Comparison of ENCODE assay signal across 17 mouse cellular contexts in the genomic region with DNA sequence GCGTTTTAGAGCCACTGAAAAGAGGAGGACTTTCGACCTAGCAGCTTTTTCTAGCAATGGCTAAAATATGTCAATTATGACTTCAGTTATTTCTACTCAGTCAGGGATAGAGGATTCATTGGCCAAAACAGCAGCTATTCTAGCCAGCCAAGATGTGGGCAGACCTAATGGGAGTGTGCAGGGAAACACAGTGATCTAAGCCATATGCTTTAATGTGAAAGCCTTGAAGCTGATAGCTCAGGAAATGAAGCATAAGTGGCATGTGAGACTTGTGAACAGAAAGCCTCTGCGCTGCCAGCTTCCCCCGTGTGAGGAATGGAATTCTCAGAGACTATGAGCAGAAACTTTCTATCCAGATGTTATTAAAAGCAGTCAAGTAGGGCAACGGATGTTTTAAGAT.
DNase-seq lines count a peak whose midpoint lies in the region; ATAC-seq and TF ChIP-seq lines count a peak whose summit lies in the region.
"Had no signal": no experiment of that assay in that cellular context is flagged by ENCODE, and none has a peak within 500 bp of the region (broad histone marks: within the 10 kb centered on the region; RNA-seq: fewer than 3 reads in every experiment).

No protein-coding gene starts in this region.

- TF ChIP-seq EP300 in lung, postnatal 0 days (IDR thresholded peaks at IDR 0.05), result no peak

- H3K9me3 ChIP-seq in lung, embryonic 14.5 days (ENCODE audit: low read depth, low read length), result no peaks in the 10 kb centered on the region
- no peaks in the 10 kb centered on the region for H3K9me3 ChIP-seq in lung, postnatal 0 days (ENCODE audit: low read length)
- no peaks in the 10 kb centered on the region for H3K9me3 ChIP-seq in forebrain, embryonic 16.5 days (ENCODE audit: control insufficient read depth, low read length)
- H3K9me3 ChIP-seq: heart, embryonic 13.5 days; midbrain, embryonic 12.5 days had no signal

- ATAC-seq in lung, embryonic 14.5 days (ENCODE audit: insufficient read depth), result no peak; the same call in 1 of the 2 replicates
- no peak for ATAC-seq in lung, postnatal 0 days
- ATAC-seq in forebrain, embryonic 16.5 days, result peak; percentile 76
- ATAC-seq: intestine, embryonic 16.5 days had no signal

- H3K9ac ChIP-seq in lung, embryonic 14.5 days, result no peak overlapping the region
- no peak overlapping the region for H3K9ac ChIP-seq in lung, postnatal 0 days (replicated peaks; ENCODE audit: low read depth)
- H3K9ac ChIP-seq in forebrain, embryonic 16.5 days (replicated peaks; ENCODE audit: low read depth, low read length), result no peak overlapping the region
- H3K9ac ChIP-seq: heart, embryonic 13.5 days; midbrain, embryonic 12.5 days had no signal

- 44% methylated on average over 5 of the region's 5 CpGs for WGBS in lung, embryonic 14.5 days
- WGBS in lung, postnatal 0 days, result 52% methylated on average over 5 of the region's 5 CpGs
- 63% methylated on average over 5 of the region's 5 CpGs for WGBS in forebrain, embryonic 16.5 days

- no peaks in the 10 kb centered on the region for H3K36me3 ChIP-seq in lung, embryonic 14.5 days (ENCODE audit: insufficient read depth)
- no peaks in the 10 kb centered on the region for H3K36me3 ChIP-seq in lung, postnatal 0 days (ENCODE audit: insufficient read depth, low read length)
- H3K36me3 ChIP-seq in forebrain, embryonic 16.5 days (ENCODE audit: control insufficient read depth, insufficient read depth), result no peaks in the 10 kb centered on the region
- H3K36me3 ChIP-seq: heart, embryonic 13.5 days; midbrain, embryonic 12.5 days had no signal

- no peak overlapping the region for H3K4me2 ChIP-seq in lung, embryonic 14.5 days
- H3K4me2 ChIP-seq in lung, postnatal 0 days (replicated peaks; ENCODE audit: low read depth, low read length), result no peak overlapping the region
- H3K4me2 ChIP-seq in forebrain, embryonic 16.5 days (ENCODE audit: low read length), result no peak overlapping the region
- H3K4me2 ChIP-seq: heart, embryonic 13.5 days; midbrain, embryonic 12.5 days had no signal

- H3K27ac ChIP-seq in lung, embryonic 14.5 days (ENCODE audit: low read depth), result no peak overlapping the region
- no peak overlapping the region for H3K27ac ChIP-seq in lung, postnatal 0 days (ENCODE audit: low read length)
- no peak overlapping the region for H3K27ac ChIP-seq in forebrain, embryonic 16.5 days (ENCODE audit: low read length)
- H3K27ac ChIP-seq: heart, embryonic 13.5 days; midbrain, embryonic 12.5 days; stomach, postnatal 0 days had no signal

- no peak for TF ChIP-seq CTCF in lung, embryonic 14.5 days (IDR thresholded peaks at IDR 0.05; ENCODE audit: low read depth)
- no peak for TF ChIP-seq CTCF in lung, postnatal 0 days (IDR thresholded peaks at IDR 0.05)

- no peaks in the 10 kb centered on the region for H3K4me1 ChIP-seq in lung, embryonic 14.5 days (ENCODE audit: insufficient read depth)
- no peaks in the 10 kb centered on the region for H3K4me1 ChIP-seq in lung, postnatal 0 days (ENCODE audit: insufficient read depth, low read depth, low read length)
- no peaks in the 10 kb centered on the region for H3K4me1 ChIP-seq in forebrain, embryonic 16.5 days (replicated peaks; ENCODE audit: control insufficient read depth, insufficient read depth, low read length)
- H3K4me1 ChIP-seq: heart, embryonic 13.5 days; midbrain, embryonic 12.5 days had no signal

- no peak overlapping the region for H3K4me3 ChIP-seq in lung, embryonic 14.5 days (ENCODE audit: low read depth, low read length)
- H3K4me3 ChIP-seq in lung, postnatal 0 days (ENCODE audit: low read depth, low read length), result no peak overlapping the region
- no peak overlapping the region for H3K4me3 ChIP-seq in forebrain, embryonic 16.5 days (replicated peaks; ENCODE audit: low read length)
- H3K4me3 ChIP-seq: erythroblast, embryonic 14.5 days; heart, embryonic 13.5 days; midbrain, embryonic 12.5 days had no signal

- no peaks in the 10 kb centered on the region for H3K27me3 ChIP-seq in lung, embryonic 14.5 days (ENCODE audit: insufficient read depth, low read length)
- no peaks in the 10 kb centered on the region for H3K27me3 ChIP-seq in lung, postnatal 0 days (replicated peaks; ENCODE audit: insufficient read depth, low read length)
- no peaks in the 10 kb centered on the region for H3K27me3 ChIP-seq in forebrain, embryonic 16.5 days (replicated peaks; ENCODE audit: control insufficient read depth, insufficient read depth, low read length)
- H3K27me3 ChIP-seq: heart, embryonic 13.5 days; midbrain, embryonic 12.5 days had no signal

- DNase-seq in embryo, embryonic 10 days (ENCODE audit: low spot score), result peak; percentile 7
- no peak for DNase-seq in embryo, embryonic 9.5 days (ENCODE audit: extremely low spot score)
- DNase-seq in lung, embryonic 14.5 days, result peak; percentile 51
- no peak for DNase-seq in lung, postnatal 0 days (ENCODE audit: low spot score)
- peak; percentile 16 for DNase-seq in mesoderm, embryonic 11.5 days (ENCODE audit: low read depth, low spot score)
- DNase-seq in lung, postnatal 4 days, result no peak
- DNase-seq in gastrocnemius, postnatal 10 days, result no peak
- DNase-seq: adrenal gland, postnatal 10 days; gastrocnemius, postnatal 36 days; kidney, postnatal 25 days; lung, postnatal 10 days had no signal

Comparison
In these comparisons a context has a peak if more than half of its experiments do, and no peak if none do; other contexts are left out.
1. DNase-seq: peak in embryo, embryonic 10 days (single experiment), lung, embryonic 14.5 days (single experiment) and mesoderm, embryonic 11.5 days (single experiment); none in embryo, embryonic 9.5 days (single experiment), lung, postnatal 0 days (single experiment), lung, postnatal 4 days (0 of 2) and gastrocnemius, postnatal 10 days (single experiment).